Mouse (Mus musculus) liver, embryonic 15.5 days (tissue): Measurements from ENCODE around the gene Bmp3. TPM values are rescaled to one million over a fixed set of nuclear protein-coding genes. Genes with fewer than 3 reads are reported as not detected.

ENCODE experiments used
- ATAC-seq: fragments of 200-750 bp; cut with Nextera tagmentation; 2 replicates; pipeline ENCODE4 v1.8.0; 2017; ENCODE audit warnings: moderate number of reproducible peaks, mild to moderate bottlenecking, moderate library complexity; ENCODE audit not compliant: insufficient read depth
- H3K27ac ChIP-seq: fragments of 300-500 bp; sonication (generic); replicated peaks from 2 replicates; pipeline ENCODE4 v1.5.1; 2015; ENCODE audit warnings: mild to moderate bottlenecking, inconsistent platforms
- H3K27me3 ChIP-seq: fragments of 300-500 bp; sonication (generic); 2 replicates; pipeline ENCODE4 v1.6.1; 2015; ENCODE audit warnings: mild to moderate bottlenecking, inconsistent platforms
- H3K36me3 ChIP-seq: fragments of 300-500 bp; sonication (generic); replicated peaks from 2 replicates; pipeline ENCODE4 v1.6.1; 2015; ENCODE audit warnings: moderate library complexity, mild to moderate bottlenecking, inconsistent platforms
- H3K4me1 ChIP-seq: fragments of 300-500 bp; sonication (generic); replicated peaks from 2 replicates; pipeline ENCODE4 v1.6.1; 2015; ENCODE audit warnings: inconsistent platforms
- H3K4me2 ChIP-seq: fragments of 300-500 bp; sonication (generic); 2 replicates; pipeline ENCODE4 v1.6.1; 2015; ENCODE audit warnings: moderate library complexity, mild to moderate bottlenecking, inconsistent platforms
- H3K4me3 ChIP-seq: fragments of 300-500 bp; sonication (generic); replicated peaks from 2 replicates; pipeline ENCODE4 v1.5.1; 2015; ENCODE audit warnings: mild to moderate bottlenecking, inconsistent platforms
- H3K9ac ChIP-seq: fragments of 300-500 bp; sonication (generic); 2 replicates; pipeline ENCODE4 v1.6.1; 2015; ENCODE audit warnings: moderate library complexity, mild to moderate bottlenecking, inconsistent platforms
- H3K9me3 ChIP-seq: fragments of 300-500 bp; sonication (generic); replicated peaks from 2 replicates; pipeline ENCODE4 v1.6.1; 2016; ENCODE audit warnings: inconsistent platforms
- whole genome bisulfite sequencing: fragments of 180-500 bp; shearing (Covaris S2); methylation state at CpG from one replicate; pipeline ENCODE4 v1.1.7; 2015; ENCODE audit warnings: mixed read lengths; ENCODE audit not compliant: insufficient replicate concordance; 5-methylcytosine and 5-hydroxymethylcytosine counted together
- polyA plus RNA-seq: library from polyadenylated mRNA; unstranded; fragments of >200 nt; fragmentation: Nextera tagmentation; extraction: Ambion mirVana; gene quantifications from 2 replicates; pipeline ENCODE4 v1.2.1, GENCODE M21; 2015

Gene Bmp3
- polyA plus RNA-seq, 1 experiment from 2014 or later: 0.05 TPM

- no peaks in the 10 kb centered on the region for H3K4me1 ChIP-seq
- H3K27ac ChIP-seq: no peak overlapping the region
- no peak overlapping the region for H3K4me2 ChIP-seq
- no peak for ATAC-seq
- H3K9me3 ChIP-seq: no peaks in the 10 kb centered on the region
- H3K9ac ChIP-seq: no peak overlapping the region
- WGBS: 46% methylated on average over 4 of the region's 4 CpGs
- H3K36me3 ChIP-seq: no peaks in the 10 kb centered on the region
- no peaks in the 10 kb centered on the region for H3K27me3 ChIP-seq
- no peak overlapping the region for H3K4me3 ChIP-seq
Observed at GRCm38 (mm10) chr5:98902339-98902738, 48.1 kb downstream of the Bmp3 start.

GRCm38 (mm10) chr5:98918716-98919115, 64.5 kb downstream of the Bmp3 start:
- Histone ChIP-seq H3K27me3 (no peaks in the 10 kb centered on the region), H3K4me1 (no peaks in the 10 kb centered on the region), H3K9ac (no peak overlapping the region), H3K9me3 (no peaks in the 10 kb centered on the region), H3K4me3 (no peak overlapping the region), H3K36me3 (no peaks in the 10 kb centered on the region), H3K27ac (no peak overlapping the region), H3K4me2 (no peak overlapping the region)
- no peak for ATAC-seq
- WGBS: 72% methylated on average over 5 of the region's 5 CpGs

GRCm38 (mm10) chr5:98921608-98922007, 67.4 kb downstream of the Bmp3 start:
- no peak for ATAC-seq
- Histone ChIP-seq H3K9me3 (no peaks in the 10 kb centered on the region), H3K27ac (no peak overlapping the region), H3K4me1 (no peaks in the 10 kb centered on the region), H3K4me2 (no peak overlapping the region), H3K4me3 (no peak overlapping the region), H3K9ac (no peak overlapping the region), H3K36me3 (no peaks in the 10 kb centered on the region), H3K27me3 (no peaks in the 10 kb centered on the region)
- 57% methylated on average over 1 of the region's 1 CpGs for WGBS

- H3K4me3 ChIP-seq: no peak overlapping the region
- H3K27ac ChIP-seq: no peak overlapping the region
- H3K27me3 ChIP-seq: no peaks in the 10 kb centered on the region
- no peaks in the 10 kb centered on the region for H3K36me3 ChIP-seq
- H3K4me1 ChIP-seq: no peaks in the 10 kb centered on the region
- no peaks in the 10 kb centered on the region for H3K9me3 ChIP-seq
- no peak overlapping the region for H3K9ac ChIP-seq
- ATAC-seq: no peak
- 59% methylated on average over 3 of the region's 3 CpGs for WGBS
- no peak overlapping the region for H3K4me2 ChIP-seq
Observed at GRCm38 (mm10) chr5:98922921-98923320, 68.7 kb downstream of the Bmp3 start.

Other genes starting within 250 kb of the Bmp3 start
- gene Prkg2, start 182.9 kb downstream of the Bmp3 start, polyA plus RNA-seq: 0.02 and 0.16 TPM in 2 replicates